Mouse (Mus musculus): ENCODE data around the gene Cpt1c. TPM values are rescaled to one million over a fixed set of nuclear protein-coding genes. Genes with fewer than 3 reads are reported as not detected.

The Cpt1c gene
- polyA plus RNA-seq, 1 experiment: 5.5 TPM

DNA sequence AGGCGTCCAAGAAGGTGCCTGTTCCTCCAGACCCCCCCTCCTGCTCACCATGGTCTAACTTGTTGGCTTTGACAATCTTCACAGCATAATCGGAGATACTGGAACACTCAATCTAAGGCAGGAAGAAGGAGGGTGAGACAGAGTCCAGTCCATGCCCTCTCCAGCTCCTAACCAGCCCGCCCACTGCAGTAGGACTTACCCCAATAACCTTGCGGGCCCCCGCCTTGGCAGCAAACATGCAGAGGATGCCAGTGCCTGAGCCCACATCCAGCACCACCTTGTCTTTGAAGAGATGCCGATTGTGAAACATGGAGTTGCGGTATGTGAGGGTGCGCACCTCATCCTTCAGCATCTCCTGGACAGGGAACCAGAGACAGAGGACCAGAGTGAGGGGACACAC, 6.9 kb upstream of the Cpt1c start:
- Histone ChIP-seq H3K4me3 (ENCODE audit: insufficient read depth, poor library complexity, severe bottlenecking) (no peak overlapping the region), H3ac (ENCODE audit: control insufficient read depth, insufficient read length, low read depth) (no peak overlapping the region), H3K79me2 (ENCODE audit: control insufficient read depth, insufficient read depth) (peaks cover 66% of the 10 kb centered on the region), H3K27me3 (ENCODE audit: control insufficient read depth, insufficient read depth, insufficient read length) (no peaks in the 10 kb centered on the region), H3K79me3 (ENCODE audit: low read depth) (peaks cover 39% of the 10 kb centered on the region), H3K36me3 (ENCODE audit: control insufficient read depth, insufficient read depth) (peaks cover 65% of the 10 kb centered on the region)
- TF ChIP-seq USF1 (IDR thresholded peaks at IDR 0.05; ENCODE audit: low read depth) (no peak), CTCF (IDR thresholded peaks at IDR 0.05; ENCODE audit: control insufficient read depth, insufficient read depth, insufficient read length) (no peak), FOSL1 (IDR thresholded peaks at IDR 0.05; ENCODE audit: insufficient read depth, low read length, poor library complexity, severe bottlenecking) (no peak), MYOG (IDR thresholded peaks at IDR 0.05; ENCODE audit: control insufficient read depth, extremely low read depth, insufficient read length) (no peak), CEBPB (IDR thresholded peaks at IDR 0.05; ENCODE audit: low read depth) (no peak), MYOD1 (IDR thresholded peaks at IDR 0.05; ENCODE audit: control insufficient read depth, insufficient read length, low read depth) (no peak), MAX (IDR thresholded peaks at IDR 0.05) (no peak)

DNA sequence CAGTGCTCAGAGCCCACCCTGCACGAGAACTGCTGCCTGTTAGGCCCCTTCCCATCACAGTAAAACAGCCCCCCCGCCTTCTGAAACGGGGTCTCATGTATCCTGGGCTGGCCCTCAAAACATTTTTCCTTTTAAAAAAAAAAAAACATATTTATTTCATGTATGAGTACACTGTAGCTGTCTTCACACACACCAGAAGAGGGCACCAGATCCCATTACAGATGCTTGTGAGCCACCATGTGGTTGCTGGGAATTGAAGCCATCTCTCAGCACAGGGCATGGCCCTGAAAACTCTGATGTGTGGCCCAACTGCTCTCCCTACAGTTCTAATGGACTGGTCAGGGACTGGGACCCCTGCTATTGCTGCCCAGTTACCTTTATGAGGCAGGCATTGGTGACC, 3.6 kb upstream of the Cpt1c start:
- H3ac ChIP-seq (ENCODE audit: control insufficient read depth, insufficient read length, low read depth): no peak overlapping the region
- peaks cover 14% of the 10 kb centered on the region for H3K79me3 ChIP-seq (ENCODE audit: low read depth)
- peaks cover 72% of the 10 kb centered on the region for H3K36me3 ChIP-seq (ENCODE audit: control insufficient read depth, insufficient read depth)
- no peak for TF ChIP-seq MAX (IDR thresholded peaks at IDR 0.05)
- no peak for TF ChIP-seq MYOG (IDR thresholded peaks at IDR 0.05; ENCODE audit: control insufficient read depth, extremely low read depth, insufficient read length)
- no peak for TF ChIP-seq USF1 (IDR thresholded peaks at IDR 0.05; ENCODE audit: low read depth)
- no peak for TF ChIP-seq CEBPB (IDR thresholded peaks at IDR 0.05; ENCODE audit: low read depth)
- TF ChIP-seq CTCF (IDR thresholded peaks at IDR 0.05; ENCODE audit: control insufficient read depth, insufficient read depth, insufficient read length): no peak
- no peak for TF ChIP-seq MYOD1 (IDR thresholded peaks at IDR 0.05; ENCODE audit: control insufficient read depth, insufficient read length, low read depth)
- TF ChIP-seq FOSL1 (IDR thresholded peaks at IDR 0.05; ENCODE audit: insufficient read depth, low read length, poor library complexity, severe bottlenecking): no peak
- no peak overlapping the region for H3K4me3 ChIP-seq (ENCODE audit: insufficient read depth, poor library complexity, severe bottlenecking)
- peaks cover 37% of the 10 kb centered on the region for H3K79me2 ChIP-seq (ENCODE audit: control insufficient read depth, insufficient read depth)
- no peaks in the 10 kb centered on the region for H3K27me3 ChIP-seq (ENCODE audit: control insufficient read depth, insufficient read depth, insufficient read length)

DNA sequence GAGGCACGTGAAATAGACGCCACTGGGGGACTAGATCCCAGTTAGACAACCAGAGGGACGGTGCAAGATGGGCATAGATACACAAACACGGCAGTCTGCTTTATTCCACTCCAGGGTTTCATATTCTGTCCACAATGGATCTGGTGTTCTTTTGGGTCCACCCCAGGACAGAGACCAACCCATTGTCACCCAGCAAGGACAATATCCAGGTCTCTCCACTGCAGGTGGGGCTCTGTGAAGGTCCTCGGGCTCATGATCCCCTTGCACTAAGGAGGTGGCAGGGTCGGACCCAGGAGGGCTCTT, 417 bp upstream of the Cpt1c start:
- Histone ChIP-seq H3K79me2 (ENCODE audit: control insufficient read depth, insufficient read depth) (peaks cover 5% of the 10 kb centered on the region), H3K36me3 (ENCODE audit: control insufficient read depth, insufficient read depth) (peaks cover 44% of the 10 kb centered on the region), H3ac (ENCODE audit: control insufficient read depth, insufficient read length, low read depth) (no peak overlapping the region), H3K27me3 (ENCODE audit: control insufficient read depth, insufficient read depth, insufficient read length) (no peaks in the 10 kb centered on the region), H3K4me3 (ENCODE audit: insufficient read depth, poor library complexity, severe bottlenecking) (no peak overlapping the region), H3K79me3 (ENCODE audit: low read depth) (no peaks in the 10 kb centered on the region)
- TF ChIP-seq MYOG (IDR thresholded peaks at IDR 0.05; ENCODE audit: control insufficient read depth, extremely low read depth, insufficient read length) (no peak), MAX (IDR thresholded peaks at IDR 0.05) (no peak), FOSL1 (IDR thresholded peaks at IDR 0.05; ENCODE audit: insufficient read depth, low read length, poor library complexity, severe bottlenecking) (no peak), CTCF (IDR thresholded peaks at IDR 0.05; ENCODE audit: control insufficient read depth, insufficient read depth, insufficient read length) (no peak), USF1 (IDR thresholded peaks at IDR 0.05; ENCODE audit: low read depth) (no peak), CEBPB (IDR thresholded peaks at IDR 0.05; ENCODE audit: low read depth) (no peak), MYOD1 (IDR thresholded peaks at IDR 0.05; ENCODE audit: control insufficient read depth, insufficient read length, low read depth) (no peak)

DNA sequence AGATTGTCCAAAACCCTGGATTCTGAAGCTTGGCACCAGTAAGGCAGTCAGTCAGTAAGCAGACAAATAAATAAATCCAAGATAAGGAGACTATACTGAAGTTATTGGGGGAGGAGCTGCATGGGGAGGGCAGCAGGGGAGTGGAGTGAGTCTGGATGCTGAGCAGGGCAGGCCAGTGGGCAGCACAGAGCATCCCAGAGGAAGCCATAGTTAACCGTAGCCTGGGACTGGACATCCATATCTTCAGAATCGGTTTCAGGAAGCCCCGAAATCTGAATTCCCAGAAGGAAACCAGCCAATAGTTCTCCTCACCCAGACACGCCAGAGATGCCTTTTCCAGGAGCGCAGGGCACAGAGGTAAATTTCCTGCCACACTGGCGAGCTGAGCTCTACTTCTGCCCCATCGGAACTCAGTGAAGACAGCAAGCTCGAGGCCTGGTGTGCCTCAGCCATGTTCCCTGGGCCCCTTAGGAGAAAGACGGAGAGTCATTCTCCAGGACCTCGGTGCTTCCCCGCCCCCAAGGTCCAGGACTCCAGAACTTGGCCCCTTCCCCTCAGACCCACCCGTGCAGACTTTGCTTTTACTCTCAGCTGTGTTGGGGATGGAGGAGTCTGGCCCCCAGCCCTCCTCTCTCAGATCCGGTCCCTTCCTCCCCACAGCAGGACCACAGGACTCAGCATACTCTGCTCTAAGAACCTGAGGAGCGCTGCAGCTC, 1.1 kb downstream of the Cpt1c start:
- Histone ChIP-seq H3K79me3 (ENCODE audit: low read depth) (no peaks in the 10 kb centered on the region), H3K79me2 (ENCODE audit: control insufficient read depth, insufficient read depth) (no peaks in the 10 kb centered on the region), H3ac (ENCODE audit: control insufficient read depth, insufficient read length, low read depth) (no peak overlapping the region), H3K27me3 (ENCODE audit: control insufficient read depth, insufficient read depth, insufficient read length) (no peaks in the 10 kb centered on the region), H3K36me3 (ENCODE audit: control insufficient read depth, insufficient read depth) (peaks cover 29% of the 10 kb centered on the region), H3K4me3 (ENCODE audit: insufficient read depth, poor library complexity, severe bottlenecking) (no peak overlapping the region)
- TF ChIP-seq MYOG (IDR thresholded peaks at IDR 0.05; ENCODE audit: control insufficient read depth, extremely low read depth, insufficient read length) (no peak), CTCF (IDR thresholded peaks at IDR 0.05; ENCODE audit: control insufficient read depth, insufficient read depth, insufficient read length) (no peak), CEBPB (IDR thresholded peaks at IDR 0.05; ENCODE audit: low read depth) (no peak), MYOD1 (IDR thresholded peaks at IDR 0.05; ENCODE audit: control insufficient read depth, insufficient read length, low read depth) (no peak), MAX (IDR thresholded peaks at IDR 0.05) (no peak), USF1 (IDR thresholded peaks at IDR 0.05; ENCODE audit: low read depth) (no peak), FOSL1 (IDR thresholded peaks at IDR 0.05; ENCODE audit: insufficient read depth, low read length, poor library complexity, severe bottlenecking) (no peak)

DNA sequence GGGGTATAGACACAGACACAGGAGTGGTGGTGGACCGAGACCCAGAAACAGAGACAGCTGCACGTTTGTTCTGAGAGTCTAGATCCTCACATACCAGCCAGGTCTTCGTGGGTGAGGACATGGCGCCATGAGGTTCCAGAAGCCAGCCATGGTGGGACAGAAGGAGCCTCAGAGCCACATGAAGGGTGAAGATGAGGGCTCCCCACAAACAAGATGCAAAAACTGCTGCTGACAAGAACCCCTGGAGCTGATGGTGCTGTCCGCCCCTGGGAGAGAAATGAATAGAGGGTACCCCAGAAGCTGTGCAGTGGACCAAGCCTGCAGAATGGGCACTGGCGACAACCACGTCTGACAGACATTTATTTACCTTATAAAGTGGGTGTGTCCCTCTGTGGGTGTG, 3.5 kb downstream of the Cpt1c start:
- Histone ChIP-seq H3K4me3 (ENCODE audit: insufficient read depth, poor library complexity, severe bottlenecking) (no peak overlapping the region), H3K79me2 (ENCODE audit: control insufficient read depth, insufficient read depth) (no peaks in the 10 kb centered on the region), H3K27me3 (ENCODE audit: control insufficient read depth, insufficient read depth, insufficient read length) (no peaks in the 10 kb centered on the region), H3K36me3 (ENCODE audit: control insufficient read depth, insufficient read depth) (peaks cover 11% of the 10 kb centered on the region), H3ac (ENCODE audit: control insufficient read depth, insufficient read length, low read depth) (no peak overlapping the region), H3K79me3 (ENCODE audit: low read depth) (no peaks in the 10 kb centered on the region)
- TF ChIP-seq CEBPB (IDR thresholded peaks at IDR 0.05; ENCODE audit: low read depth) (no peak), MYOD1 (IDR thresholded peaks at IDR 0.05; ENCODE audit: control insufficient read depth, insufficient read length, low read depth) (no peak), USF1 (IDR thresholded peaks at IDR 0.05; ENCODE audit: low read depth) (no peak), FOSL1 (IDR thresholded peaks at IDR 0.05; ENCODE audit: insufficient read depth, low read length, poor library complexity, severe bottlenecking) (no peak), MYOG (IDR thresholded peaks at IDR 0.05; ENCODE audit: control insufficient read depth, extremely low read depth, insufficient read length) (no peak), MAX (IDR thresholded peaks at IDR 0.05) (no peak), CTCF (IDR thresholded peaks at IDR 0.05; ENCODE audit: control insufficient read depth, insufficient read depth, insufficient read length) (no peak)

All from C2C12 (cell line).